9 mouse cellular contexts compared by ENCODE assay signal in genomic region chr4:150402608-150402985, GRCm38 (mm10).
DNase-seq lines count a peak whose midpoint lies in the region; ATAC-seq and TF ChIP-seq lines count a peak whose summit lies in the region.
"Had no signal": no experiment of that assay in that cellular context is flagged by ENCODE, and none has a peak within 500 bp of the region (broad histone marks: within the 10 kb centered on the region; RNA-seq: fewer than 3 reads in every experiment).

No protein-coding gene starts in this region.

- DNase-seq in heart, postnatal 25 days (ENCODE audit: low spot score): no peak
- no peak for DNase-seq in thymus, adult 2 months
- no peak for DNase-seq in thymus, postnatal 36 days
- no peak for DNase-seq in stomach, postnatal 0 days (ENCODE audit: low spot score)
- DNase-seq in gastrocnemius, adult 8-10 months (ENCODE audit: low spot score in 2 of 2): no peak
- no peak for DNase-seq in ovary, adult 18-20 months (ENCODE audit: low spot score)

- TF ChIP-seq CTCF in thymus, adult 2 months (IDR thresholded peaks at IDR 0.05; ENCODE audit: borderline replicate concordance, control insufficient read depth, extremely low read depth, insufficient read depth, low read length, poor library complexity): no peak
- no peak for TF ChIP-seq CTCF in stomach, postnatal 0 days (IDR thresholded peaks at IDR 0.05; ENCODE audit: low read depth)

- TF ChIP-seq EP300 in stomach, postnatal 0 days (optimal IDR thresholded peaks at IDR 0.05): no peak

- no peaks in the 10 kb centered on the region for H3K9me3 ChIP-seq in heart, embryonic 11.5 days (replicated peaks; ENCODE audit: control insufficient read depth, low read length)
- no peaks in the 10 kb centered on the region for H3K9me3 ChIP-seq in intestine, embryonic 15.5 days
- H3K9me3 ChIP-seq in stomach, postnatal 0 days (ENCODE audit: control insufficient read depth, low read length): no peaks in the 10 kb centered on the region

- intact Hi-C loops in heart, postnatal 25 days (cut with DNase I): no loop called here

- H3K27me3 ChIP-seq in heart, embryonic 11.5 days (ENCODE audit: control insufficient read depth, insufficient read depth, low read length): no peaks in the 10 kb centered on the region
- no peaks in the 10 kb centered on the region for H3K27me3 ChIP-seq in thymus, adult 2 months (ENCODE audit: control insufficient read depth, insufficient read depth, low read length)
- no peaks in the 10 kb centered on the region for H3K27me3 ChIP-seq in intestine, embryonic 15.5 days (replicated peaks)
- no peaks in the 10 kb centered on the region for H3K27me3 ChIP-seq in stomach, postnatal 0 days (ENCODE audit: control insufficient read depth, insufficient read depth, low read length)

- peak overlapping the region; percentile 25; the same call in 1 of the 2 replicates for H3K27ac ChIP-seq in heart, embryonic 11.5 days (ENCODE audit: low read depth, low read length)
- peak overlapping the region; percentile 24 for H3K27ac ChIP-seq in thymus, adult 2 months (ENCODE audit: control insufficient read depth, insufficient read depth, low read length)
- H3K27ac ChIP-seq in intestine, embryonic 15.5 days: peak overlapping the region; percentile 80
- H3K27ac ChIP-seq in stomach, postnatal 0 days (replicated peaks): peak overlapping the region; percentile 19; the same call in 1 of the 2 replicates

- no peak overlapping the region for H3K4me2 ChIP-seq in heart, embryonic 11.5 days
- peak overlapping the region; percentile 20; the same call in 1 of the 2 replicates for H3K4me2 ChIP-seq in intestine, embryonic 15.5 days (replicated peaks)
- H3K4me2 ChIP-seq in stomach, postnatal 0 days (replicated peaks; ENCODE audit: low read depth): no peak overlapping the region

- no peak for TF ChIP-seq POLR2A in thymus, adult 2 months (IDR thresholded peaks at IDR 0.05; ENCODE audit: control insufficient read depth, extremely low read depth, insufficient read depth, low read length, poor library complexity)

- peak overlapping the region; percentile 31; the same call in 1 of the 2 replicates for H3K9ac ChIP-seq in heart, embryonic 11.5 days (ENCODE audit: low read depth, low read length)
- H3K9ac ChIP-seq in intestine, embryonic 15.5 days: no peak overlapping the region
- no peak overlapping the region for H3K9ac ChIP-seq in stomach, postnatal 0 days (ENCODE audit: low read length)

- WGBS in heart, embryonic 11.5 days (ENCODE audit: insufficient replicate concordance): 48% methylated on average over 4 of the region's 4 CpGs
- WGBS in thymus, adult 2 months: 86% methylated on average over 4 of the region's 4 CpGs
- WGBS in intestine, embryonic 15.5 days: 56% methylated on average over 4 of the region's 4 CpGs
- 64% methylated on average over 4 of the region's 4 CpGs for WGBS in stomach, postnatal 0 days

- ATAC-seq in heart, embryonic 11.5 days (replicated peaks; ENCODE audit: insufficient number of reproducible peaks, low FRiP score, low TSS enrichment): no peak
- ATAC-seq in intestine, embryonic 15.5 days: peak; percentile 32; the same call in 1 of the 2 replicates
- no peak for ATAC-seq in stomach, postnatal 0 days (ENCODE audit: low FRiP score, low TSS enrichment)

- peaks cover 80% of the 10 kb centered on the region for H3K4me1 ChIP-seq in heart, embryonic 11.5 days (ENCODE audit: control insufficient read depth, insufficient read depth, low read length)
- H3K4me1 ChIP-seq in thymus, adult 2 months (replicated peaks; ENCODE audit: control insufficient read depth, insufficient read depth, low read length): peaks cover 55% of the 10 kb centered on the region
- peaks cover 34% of the 10 kb centered on the region for H3K4me1 ChIP-seq in intestine, embryonic 15.5 days (replicated peaks)
- peaks cover 10% of the 10 kb centered on the region for H3K4me1 ChIP-seq in stomach, postnatal 0 days (replicated peaks; ENCODE audit: control insufficient read depth, insufficient read depth)

- no peak overlapping the region for H3K4me3 ChIP-seq in heart, embryonic 11.5 days (ENCODE audit: low read depth, low read length)
- no peak overlapping the region for H3K4me3 ChIP-seq in thymus, adult 2 months (ENCODE audit: control insufficient read depth, insufficient read depth, low read length)
- no peak overlapping the region for H3K4me3 ChIP-seq in intestine, embryonic 15.5 days (replicated peaks)
- H3K4me3 ChIP-seq in stomach, postnatal 0 days (ENCODE audit: low read depth, low read length): no peak overlapping the region
- H3K4me3 ChIP-seq: heart, adult 2 months had no signal

- H3K36me3 ChIP-seq in heart, embryonic 11.5 days (ENCODE audit: control insufficient read depth, insufficient read depth, low read length): no peaks in the 10 kb centered on the region
- no peaks in the 10 kb centered on the region for H3K36me3 ChIP-seq in thymus, adult 2 months (ENCODE audit: control insufficient read depth, insufficient read depth, low read length)
- no peaks in the 10 kb centered on the region for H3K36me3 ChIP-seq in intestine, embryonic 15.5 days
- no peaks in the 10 kb centered on the region for H3K36me3 ChIP-seq in stomach, postnatal 0 days (ENCODE audit: control insufficient read depth, insufficient read depth, low read length)

Comparison
In these comparisons a context has a peak if more than half of its experiments do, and no peak if none do; other contexts are left out.
1. H3K27ac ChIP-seq: peak in every context shown above with its lines; median percentile 80 in intestine, embryonic 15.5 days; 25 in heart, embryonic 11.5 days; 24 in thymus, adult 2 months; 19 in stomach, postnatal 0 days.